Mouse (Mus musculus): ENCODE results near the gene Plekhh1. TPM values are rescaled to one million over a fixed set of nuclear protein-coding genes. Genes with fewer than 3 reads are reported as not detected.

The Plekhh1 gene
- total and polyA plus RNA-seq, 3 experiments: 0.27 to 1.9 (median 0.69) TPM

DNA sequence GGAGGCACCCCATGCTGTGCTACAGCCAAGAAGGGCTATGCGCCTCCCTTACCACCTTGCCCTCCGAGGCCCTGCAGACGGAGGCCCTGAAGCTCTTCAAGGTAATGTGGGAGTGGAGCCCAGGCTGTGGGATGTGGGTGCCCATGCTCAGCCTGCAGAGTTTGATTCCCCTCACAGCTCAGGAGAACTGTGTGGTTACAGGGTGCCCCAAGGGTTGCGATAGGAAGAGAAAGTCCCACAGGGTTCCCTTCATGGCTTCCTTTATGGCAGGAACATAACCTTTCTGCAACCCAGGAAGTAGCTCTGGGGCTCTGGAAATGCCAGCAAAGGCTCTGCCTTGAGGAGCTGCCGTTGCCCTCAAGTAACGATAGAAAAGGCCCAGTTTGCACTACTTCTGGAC lies 41.0 kb downstream of the Plekhh1 start:
- Histone ChIP-seq H3K4me1 (ENCODE audit: control insufficient read depth in 1 of 2, insufficient read depth in 2 of 2) (peaks cover 0 to 6% of the 10 kb centered on the region in 2 experiments; a peak in 2 of 4 replicates), H3K79me2 (replicated peaks; ENCODE audit: control insufficient read depth, extremely low read depth, insufficient read depth, poor library complexity, severe bottlenecking) (no peaks in the 10 kb centered on the region), H3K9ac (ENCODE audit: insufficient read depth, low read depth) (no peak overlapping the region), H3K27me3 (replicated peaks) (no peaks in the 10 kb centered on the region), H3K36me3 (replicated peaks in 1 of 2; ENCODE audit: control insufficient read depth in 1 of 2, insufficient read depth in 1 of 2, low read length in 1 of 2) (peaks cover 26 to 67% of the 10 kb centered on the region in 2 experiments), H3K4me3 (replicated peaks in 1 of 3; ENCODE audit: low read depth in 2 of 3, low read length in 2 of 3, poor library complexity in 1 of 3) (no peak overlapping the region), H3K27ac (ENCODE audit: insufficient read depth, low read depth) (no peak overlapping the region), H3K9me3 (replicated peaks; ENCODE audit: low read length) (no peaks in the 10 kb centered on the region), H3K4me2 (ENCODE audit: insufficient read depth, low read depth, poor library complexity, severe bottlenecking) (no peak overlapping the region)
- in situ Hi-C loops (cut with MboI; ENCODE audit: low pct_ligation_motif_present, low pct_unique_long_range_greater_than_20kb, low sequenced_read_pairs) (no loop called here), dilution Hi-C loops (cut with MboI; ENCODE audit: extremely low pct_ligation_motif_present, extremely low pct_unique_long_range_greater_than_20kb, low sequenced_read_pairs) (no loop called here)
- no peak for DNase-seq (ENCODE audit: extremely low read depth)
- TF ChIP-seq ETS1 (conservative IDR thresholded peaks at IDR 0.05; ENCODE audit: low read depth, low read length): no peak
- no peak for TF ChIP-seq ZMIZ1 (IDR thresholded peaks at IDR 0.05; ENCODE audit: low read depth, low read length)
- TF ChIP-seq SIN3A (IDR thresholded peaks at IDR 0.05; ENCODE audit: low read length): no peak
- TF ChIP-seq USF2 (conservative IDR thresholded peaks at IDR 0.05; ENCODE audit: low read depth, low read length): no peak
- no peak for TF ChIP-seq POLR2A (IDR thresholded peaks at IDR 0.05; ENCODE audit: low read depth, low read length)
- no peak for TF ChIP-seq CTCF (conservative IDR thresholded peaks at IDR 0.05 in 1 of 2, IDR thresholded peaks at IDR 0.05 in 1 of 2; ENCODE audit: low read depth in 2 of 2, low read length in 2 of 2)
- no peak for TF ChIP-seq CHD1 (IDR thresholded peaks at IDR 0.05; ENCODE audit: low read depth, low read length)
- TF ChIP-seq PAX5 (IDR thresholded peaks at IDR 0.05; ENCODE audit: low read length): no peak
- no peak for TF ChIP-seq NRF1 (IDR thresholded peaks at IDR 0.05; ENCODE audit: low read depth, low read length)
- TF ChIP-seq BHLHE40 (IDR thresholded peaks at IDR 0.05; ENCODE audit: low read depth, low read length): no peak
- TF ChIP-seq TCF12 (IDR thresholded peaks at IDR 0.05; ENCODE audit: low read depth, low read length): no peak

DNA sequence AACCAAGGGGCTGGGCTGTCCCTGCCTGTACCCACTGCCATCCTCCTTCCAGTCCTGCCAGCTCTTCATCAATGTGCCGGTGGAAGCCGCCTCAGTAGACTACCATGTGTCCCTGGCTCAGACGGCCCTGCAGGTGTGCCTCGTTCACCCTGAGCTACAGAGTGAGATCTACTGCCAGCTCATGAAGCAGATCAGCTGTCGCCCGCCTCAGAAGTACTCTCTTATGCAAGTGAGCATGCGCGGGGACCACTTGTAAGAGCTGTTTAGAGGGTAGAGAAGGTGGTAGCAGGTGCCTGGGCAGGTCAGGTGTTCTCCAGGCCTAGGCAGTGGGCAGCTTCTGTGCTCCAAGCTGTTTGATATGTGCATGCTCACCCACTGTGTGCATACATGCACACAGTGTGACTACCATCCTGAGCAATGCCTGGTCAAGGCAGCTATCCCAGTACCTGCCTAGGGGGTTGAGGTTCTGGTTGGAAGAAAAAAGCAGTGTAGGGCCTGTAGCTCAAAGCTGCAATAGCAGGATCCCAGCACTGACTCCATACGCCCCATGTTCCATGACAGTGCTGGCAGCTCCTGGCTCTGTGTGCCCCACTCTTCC lies 41.9 kb downstream of the Plekhh1 start:
- H3K4me1 ChIP-seq (ENCODE audit: control insufficient read depth in 1 of 2, insufficient read depth in 2 of 2): no peaks in the 10 kb centered on the region
- no peak overlapping the region for H3K4me2 ChIP-seq (ENCODE audit: insufficient read depth, low read depth, poor library complexity, severe bottlenecking)
- no peak for DNase-seq (ENCODE audit: extremely low read depth)
- no peaks in the 10 kb centered on the region for H3K79me2 ChIP-seq (replicated peaks; ENCODE audit: control insufficient read depth, extremely low read depth, insufficient read depth, poor library complexity, severe bottlenecking)
- H3K27me3 ChIP-seq (replicated peaks): no peaks in the 10 kb centered on the region
- dilution Hi-C loops (cut with MboI; ENCODE audit: extremely low pct_ligation_motif_present, extremely low pct_unique_long_range_greater_than_20kb, low sequenced_read_pairs): no loop called here
- peak; percentile 74 for TF ChIP-seq ZKSCAN1 (IDR thresholded peaks at IDR 0.05; ENCODE audit: borderline replicate concordance, low read depth, low read length)
- TF ChIP-seq SMC3 (IDR thresholded peaks at IDR 0.05; ENCODE audit: low read depth, low read length): no peak
- no peak overlapping the region for H3K4me3 ChIP-seq (replicated peaks in 1 of 3; ENCODE audit: low read depth in 2 of 3, low read length in 2 of 3, poor library complexity in 1 of 3)
- in situ Hi-C loops (cut with MboI; ENCODE audit: low pct_ligation_motif_present, low pct_unique_long_range_greater_than_20kb, low sequenced_read_pairs): no loop called here
- no peaks in the 10 kb centered on the region for H3K9me3 ChIP-seq (replicated peaks; ENCODE audit: low read length)
- no peak overlapping the region for H3K9ac ChIP-seq (ENCODE audit: insufficient read depth, low read depth)
- H3K27ac ChIP-seq (ENCODE audit: insufficient read depth, low read depth): no peak overlapping the region
- H3K36me3 ChIP-seq (replicated peaks in 1 of 2; ENCODE audit: control insufficient read depth in 1 of 2, insufficient read depth in 1 of 2, low read length in 1 of 2): peaks cover 32 to 74% of the 10 kb centered on the region in 2 experiments

GRCm38 (mm10) chr12:79072576-79072975 lies 43.6 kb downstream of the Plekhh1 start:
- H3K9me3 ChIP-seq (replicated peaks; ENCODE audit: low read length): no peaks in the 10 kb centered on the region
- H3K4me1 ChIP-seq (ENCODE audit: control insufficient read depth in 1 of 2, insufficient read depth in 2 of 2): no peaks in the 10 kb centered on the region
- no peak overlapping the region for H3K9ac ChIP-seq (ENCODE audit: insufficient read depth, low read depth)
- H3K27me3 ChIP-seq (replicated peaks): no peaks in the 10 kb centered on the region
- no peak for DNase-seq (ENCODE audit: extremely low read depth)
- dilution Hi-C loops (cut with MboI; ENCODE audit: extremely low pct_ligation_motif_present, extremely low pct_unique_long_range_greater_than_20kb, low sequenced_read_pairs) (no loop called here), in situ Hi-C loops (cut with MboI; ENCODE audit: low pct_ligation_motif_present, low pct_unique_long_range_greater_than_20kb, low sequenced_read_pairs) (no loop called here)
- H3K27ac ChIP-seq (ENCODE audit: insufficient read depth, low read depth): no peak overlapping the region
- H3K4me3 ChIP-seq (replicated peaks in 1 of 3; ENCODE audit: low read depth in 2 of 3, low read length in 2 of 3, poor library complexity in 1 of 3): no peak overlapping the region
- no peaks in the 10 kb centered on the region for H3K79me2 ChIP-seq (replicated peaks; ENCODE audit: control insufficient read depth, extremely low read depth, insufficient read depth, poor library complexity, severe bottlenecking)
- peaks cover 48 to 84% of the 10 kb centered on the region in 2 experiments for H3K36me3 ChIP-seq (replicated peaks in 1 of 2; ENCODE audit: control insufficient read depth in 1 of 2, insufficient read depth in 1 of 2, low read length in 1 of 2)
- H3K4me2 ChIP-seq (ENCODE audit: insufficient read depth, low read depth, poor library complexity, severe bottlenecking): no peak overlapping the region
- TF ChIP-seq KAT2A (IDR thresholded peaks at IDR 0.05; ENCODE audit: insufficient replicate concordance, low read length) (no peak), MYC (IDR thresholded peaks at IDR 0.05; ENCODE audit: low read depth, low read length) (no peak), SMC3 (IDR thresholded peaks at IDR 0.05; ENCODE audit: low read depth, low read length) (no peak), HCFC1 (IDR thresholded peaks at IDR 0.05; ENCODE audit: low read depth, low read length) (no peak), POLR2AphosphoS2 (IDR thresholded peaks at IDR 0.05; ENCODE audit: low read depth, low read length) (no peak), CHD1 (IDR thresholded peaks at IDR 0.05; ENCODE audit: low read depth, low read length) (no peak), JUND (conservative IDR thresholded peaks at IDR 0.05; ENCODE audit: low read depth, low read length) (no peak), ZKSCAN1 (IDR thresholded peaks at IDR 0.05; ENCODE audit: borderline replicate concordance, low read depth, low read length) (no peak), ZMIZ1 (IDR thresholded peaks at IDR 0.05; ENCODE audit: low read depth, low read length) (no peak), POLR2A (IDR thresholded peaks at IDR 0.05; ENCODE audit: low read depth, low read length) (no peak), USF1 (IDR thresholded peaks at IDR 0.05; ENCODE audit: low read depth, low read length) (no peak), E2F4 (IDR thresholded peaks at IDR 0.05; ENCODE audit: insufficient replicate concordance, low read depth, low read length) (no peak), JUN (IDR thresholded peaks at IDR 0.05; ENCODE audit: insufficient read depth, low read depth, low read length) (no peak), RAD21 (IDR thresholded peaks at IDR 0.05; ENCODE audit: low read depth, low read length) (no peak), TCF12 (IDR thresholded peaks at IDR 0.05; ENCODE audit: low read depth, low read length) (no peak), SIN3A (IDR thresholded peaks at IDR 0.05; ENCODE audit: low read length) (no peak), MXI1 (IDR thresholded peaks at IDR 0.05; ENCODE audit: low read depth, low read length) (no peak), CHD2 (IDR thresholded peaks at IDR 0.05; ENCODE audit: low read length) (no peak), MAFK (IDR thresholded peaks at IDR 0.05; ENCODE audit: insufficient replicate concordance, low read length) (no peak)
